In the genomic region with DNA sequence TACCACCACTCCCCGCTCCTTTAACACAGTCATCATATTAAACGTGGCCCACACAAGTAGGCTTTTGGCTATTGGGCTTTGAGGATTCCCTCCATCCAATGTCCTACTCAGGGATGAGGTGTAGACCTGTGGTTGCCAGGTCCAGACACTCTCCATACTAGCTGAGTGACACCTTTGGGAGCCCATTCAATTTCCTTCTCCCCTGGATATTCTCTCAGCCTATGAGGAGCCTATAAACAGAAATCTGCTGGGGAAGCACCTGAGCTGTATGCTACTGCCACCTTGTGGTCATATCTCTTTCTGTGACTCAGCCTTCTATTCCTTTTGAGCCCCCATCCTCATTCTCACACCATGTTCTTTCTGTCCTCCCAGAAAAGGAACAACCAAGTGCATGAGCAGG, we compare ENCODE assay signal across 9 mouse cellular contexts.
DNase-seq lines count a peak whose midpoint lies in the region; ATAC-seq and TF ChIP-seq lines count a peak whose summit lies in the region.
"Had no signal": no experiment of that assay in that cellular context is flagged by ENCODE, and none has a peak within 500 bp of the region (broad histone marks: within the 10 kb centered on the region; RNA-seq: fewer than 3 reads in every experiment).

No protein-coding gene starts in this region.

- TF ChIP-seq CTCF in Patski (IDR thresholded peaks at IDR 0.05): peak; percentile 63

- DNase-seq in kidney, postnatal 10 days: peak; percentile 6
- no peak for DNase-seq in Patski (ENCODE audit: low read depth, low spot score)
- DNase-seq in forebrain, embryonic 14.5 days (ENCODE audit: low spot score): peak; percentile 51
- peak; percentile 37 for DNase-seq in mesoderm, embryonic 11.5 days (ENCODE audit: low read depth, low spot score)
- DNase-seq in right cerebral cortex, adult 18-20 months: no peak
- no peak for DNase-seq in layer of hippocampus, adult 11-12 months (ENCODE audit: low spot score)
- no peak for DNase-seq in cerebellum, adult 9-10 months

- in situ Hi-C loops in Patski (cut with MboI; ENCODE audit: low pct_unique_long_range_greater_than_20kb): loop anchor here (10.0 kb wide), 1 partner anchor 667 kb away; no protein-coding TSS in a partner anchor

- H3K36me3 ChIP-seq in kidney, embryonic 15.5 days: no peaks in the 10 kb centered on the region
- no peaks in the 10 kb centered on the region for H3K36me3 ChIP-seq in forebrain, embryonic 14.5 days (ENCODE audit: control insufficient read depth, insufficient read depth, low read length)

- POLR2A ChIA-PET in Patski (lab: Charles Lee): no interaction called here

- H3K27me3 ChIP-seq in kidney, embryonic 15.5 days: no peaks in the 10 kb centered on the region
- no peaks in the 10 kb centered on the region for H3K27me3 ChIP-seq in Patski
- H3K27me3 ChIP-seq in forebrain, embryonic 14.5 days (replicated peaks; ENCODE audit: control insufficient read depth, insufficient read depth, low read length): no peaks in the 10 kb centered on the region

- H3K4me3 ChIP-seq in kidney, embryonic 15.5 days (replicated peaks): no peak overlapping the region
- H3K4me3 ChIP-seq in forebrain, embryonic 14.5 days (ENCODE audit: low read depth, low read length): no peak overlapping the region
- H3K4me3 ChIP-seq: erythroblast, embryonic 14.5 days had no signal

- H3K4me1 ChIP-seq in kidney, embryonic 15.5 days: no peaks in the 10 kb centered on the region
- H3K4me1 ChIP-seq in forebrain, embryonic 14.5 days (ENCODE audit: control insufficient read depth, insufficient read depth, low read length): no peaks in the 10 kb centered on the region

- 80% methylated on average over 2 of the region's 2 CpGs for WGBS in kidney, embryonic 15.5 days
- WGBS in forebrain, embryonic 14.5 days: 91% methylated on average over 2 of the region's 2 CpGs

- no peak overlapping the region for H3K9ac ChIP-seq in kidney, embryonic 15.5 days
- no peak overlapping the region for H3K9ac ChIP-seq in forebrain, embryonic 14.5 days (ENCODE audit: low read length)

- no peak overlapping the region for H3K4me2 ChIP-seq in kidney, embryonic 15.5 days
- no peak overlapping the region for H3K4me2 ChIP-seq in forebrain, embryonic 14.5 days (ENCODE audit: low read length)

- no peaks in the 10 kb centered on the region for H3K9me3 ChIP-seq in kidney, embryonic 15.5 days (replicated peaks)
- no peaks in the 10 kb centered on the region for H3K9me3 ChIP-seq in forebrain, embryonic 14.5 days (replicated peaks; ENCODE audit: control insufficient read depth, low read length)

- no peak overlapping the region for H3K27ac ChIP-seq in kidney, embryonic 15.5 days
- no peak overlapping the region for H3K27ac ChIP-seq in forebrain, embryonic 14.5 days (ENCODE audit: low read depth, low read length)

- CTCF ChIA-PET in Patski (lab: Charles Lee): no interaction called here

- no peak for ATAC-seq in kidney, embryonic 15.5 days (replicated peaks; ENCODE audit: low FRiP score)
- ATAC-seq in Patski: no peak
- ATAC-seq in forebrain, embryonic 14.5 days: peak; percentile 46; the same call in 1 of the 2 replicates

Comparison
In these comparisons a context has a peak if more than half of its experiments do, and no peak if none do; other contexts are left out.
1. DNase-seq: peak in kidney, postnatal 10 days (single experiment), forebrain, embryonic 14.5 days (single experiment) and mesoderm, embryonic 11.5 days (single experiment); none in Patski (single experiment), right cerebral cortex, adult 18-20 months (single experiment), layer of hippocampus, adult 11-12 months (single experiment) and cerebellum, adult 9-10 months (single experiment).